In the genomic region with DNA sequence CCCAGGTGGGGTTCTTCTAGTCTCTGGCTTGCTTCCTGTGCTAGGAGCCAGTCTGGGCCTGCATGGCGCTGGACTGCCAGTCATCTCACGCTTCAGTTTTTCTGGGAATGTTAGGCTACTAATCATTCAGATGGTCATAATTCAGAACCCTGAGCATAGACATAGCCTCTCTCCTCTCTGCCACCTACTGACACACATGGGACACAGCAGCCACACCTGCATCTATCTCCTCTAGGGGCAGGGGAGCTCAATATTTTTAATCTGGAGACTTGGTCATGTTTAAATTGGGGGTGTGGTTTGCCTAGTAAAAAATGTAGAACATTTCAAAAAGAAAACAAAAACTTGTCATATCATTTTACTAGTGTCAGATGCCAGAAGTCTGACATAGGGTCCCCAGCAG, we compare ENCODE assay signal across 26 mouse cellular contexts.
DNase-seq lines count a peak whose midpoint lies in the region; ATAC-seq and TF ChIP-seq lines count a peak whose summit lies in the region.
"Had no signal": no experiment of that assay in that cellular context is flagged by ENCODE, and none has a peak within 500 bp of the region (broad histone marks: within the 10 kb centered on the region; RNA-seq: fewer than 3 reads in every experiment).

No protein-coding gene starts in this region.

- H3K27ac ChIP-seq in intestine, postnatal 0 days (ENCODE audit: low read depth, low read length) = no peak overlapping the region
- no peak overlapping the region for H3K27ac ChIP-seq in intestine, embryonic 16.5 days (ENCODE audit: low read length)
- H3K27ac ChIP-seq in liver, embryonic 14.5 days = no peak overlapping the region
- no peak overlapping the region for H3K27ac ChIP-seq in liver, embryonic 11.5 days (ENCODE audit: low read depth, low read length)
- no peak overlapping the region for H3K27ac ChIP-seq in stomach, postnatal 0 days (replicated peaks)
- H3K27ac ChIP-seq: embryonic facial prominence, embryonic 15.5 days; heart, embryonic 15.5 days; limb, embryonic 13.5 days; midbrain, embryonic 10.5 days; neural tube, embryonic 15.5 days had no signal

- 90% methylated on average over 2 of the region's 2 CpGs for WGBS in intestine, postnatal 0 days
- WGBS in intestine, embryonic 16.5 days = 95% methylated on average over 2 of the region's 2 CpGs
- WGBS in liver, embryonic 14.5 days (ENCODE audit: insufficient replicate concordance) = 75% methylated on average over 2 of the region's 2 CpGs
- 88% methylated on average over 2 of the region's 2 CpGs for WGBS in liver, embryonic 11.5 days
- 93% methylated on average over 2 of the region's 2 CpGs for WGBS in stomach, postnatal 0 days

- no peak for ATAC-seq in intestine, postnatal 0 days
- no peak for ATAC-seq in intestine, embryonic 16.5 days
- ATAC-seq in liver, embryonic 14.5 days (ENCODE audit: insufficient read depth) = no peak
- no peak for ATAC-seq in liver, embryonic 11.5 days (replicated peaks; ENCODE audit: low FRiP score)
- no peak for ATAC-seq in stomach, postnatal 0 days (ENCODE audit: low FRiP score, low TSS enrichment)
- ATAC-seq: forebrain, embryonic 14.5 days; hindbrain, embryonic 16.5 days had no signal

- H3K27me3 ChIP-seq in intestine, postnatal 0 days (replicated peaks; ENCODE audit: control insufficient read depth, insufficient read depth, low read length) = no peaks in the 10 kb centered on the region
- H3K27me3 ChIP-seq in intestine, embryonic 16.5 days (replicated peaks; ENCODE audit: control insufficient read depth, insufficient read depth, low read length) = no peaks in the 10 kb centered on the region
- H3K27me3 ChIP-seq in liver, embryonic 14.5 days (ENCODE audit: control insufficient read depth, insufficient read depth, low read length) = no peaks in the 10 kb centered on the region
- no peaks in the 10 kb centered on the region for H3K27me3 ChIP-seq in liver, embryonic 11.5 days (replicated peaks; ENCODE audit: control insufficient read depth, insufficient read depth, low read length)
- no peaks in the 10 kb centered on the region for H3K27me3 ChIP-seq in stomach, postnatal 0 days (ENCODE audit: control insufficient read depth, insufficient read depth, low read length)
- H3K27me3 ChIP-seq: embryonic facial prominence, embryonic 15.5 days; heart, embryonic 15.5 days; limb, embryonic 13.5 days; neural tube, embryonic 15.5 days had no signal

- no peak for TF ChIP-seq EP300 in liver, embryonic 14.5 days (IDR thresholded peaks at IDR 0.05; ENCODE audit: low read depth)
- TF ChIP-seq EP300 in stomach, postnatal 0 days (optimal IDR thresholded peaks at IDR 0.05) = no peak

- no peaks in the 10 kb centered on the region for H3K4me1 ChIP-seq in intestine, postnatal 0 days (replicated peaks; ENCODE audit: control insufficient read depth, insufficient read depth, low read length)
- no peaks in the 10 kb centered on the region for H3K4me1 ChIP-seq in intestine, embryonic 16.5 days (ENCODE audit: control insufficient read depth, insufficient read depth, low read length)
- H3K4me1 ChIP-seq in liver, embryonic 14.5 days (replicated peaks; ENCODE audit: control insufficient read depth in 2 of 2, insufficient read depth in 2 of 2, low read length in 1 of 2) = no peaks in the 10 kb centered on the region
- no peaks in the 10 kb centered on the region for H3K4me1 ChIP-seq in liver, embryonic 11.5 days (replicated peaks; ENCODE audit: control insufficient read depth, insufficient read depth, low read length)
- H3K4me1 ChIP-seq in stomach, postnatal 0 days (replicated peaks; ENCODE audit: control insufficient read depth, insufficient read depth) = no peaks in the 10 kb centered on the region
- H3K4me1 ChIP-seq: embryonic facial prominence, embryonic 15.5 days; heart, embryonic 15.5 days; limb, embryonic 13.5 days; midbrain, embryonic 10.5 days had no signal

- no peaks in the 10 kb centered on the region for H3K9me3 ChIP-seq in intestine, postnatal 0 days (ENCODE audit: control insufficient read depth)
- H3K9me3 ChIP-seq in intestine, embryonic 16.5 days (ENCODE audit: control insufficient read depth, low read length) = no peaks in the 10 kb centered on the region
- no peaks in the 10 kb centered on the region for H3K9me3 ChIP-seq in liver, embryonic 14.5 days (ENCODE audit: control insufficient read depth, low read length)
- H3K9me3 ChIP-seq in liver, embryonic 11.5 days (ENCODE audit: control insufficient read depth, low read length) = no peaks in the 10 kb centered on the region
- no peaks in the 10 kb centered on the region for H3K9me3 ChIP-seq in stomach, postnatal 0 days (ENCODE audit: control insufficient read depth, low read length)
- H3K9me3 ChIP-seq: embryonic facial prominence, embryonic 15.5 days; heart, embryonic 15.5 days; limb, embryonic 13.5 days; midbrain, embryonic 10.5 days; neural tube, embryonic 15.5 days had no signal

- TF ChIP-seq CTCF in intestine, postnatal 0 days (IDR thresholded peaks at IDR 0.05; ENCODE audit: low read depth) = peak; percentile 48; the same call in 1 of the 2 replicates
- TF ChIP-seq CTCF in liver, embryonic 14.5 days (IDR thresholded peaks at IDR 0.05; ENCODE audit: low read depth) = peak; percentile 16; the same call in 1 of the 2 replicates
- TF ChIP-seq CTCF in stomach, postnatal 0 days (IDR thresholded peaks at IDR 0.05; ENCODE audit: low read depth) = peak; percentile 49

- no peak overlapping the region for H3K9ac ChIP-seq in intestine, postnatal 0 days (ENCODE audit: low read depth, low read length)
- H3K9ac ChIP-seq in intestine, embryonic 16.5 days (ENCODE audit: low read depth, low read length) = no peak overlapping the region
- no peak overlapping the region for H3K9ac ChIP-seq in liver, embryonic 14.5 days (replicated peaks)
- no peak overlapping the region for H3K9ac ChIP-seq in liver, embryonic 11.5 days (ENCODE audit: low read depth, low read length)
- no peak overlapping the region for H3K9ac ChIP-seq in stomach, postnatal 0 days (ENCODE audit: low read length)
- H3K9ac ChIP-seq: embryonic facial prominence, embryonic 15.5 days; heart, embryonic 15.5 days; limb, embryonic 13.5 days; neural tube, embryonic 15.5 days had no signal

- no peaks in the 10 kb centered on the region for H3K36me3 ChIP-seq in intestine, postnatal 0 days (ENCODE audit: control insufficient read depth, insufficient read depth)
- no peaks in the 10 kb centered on the region for H3K36me3 ChIP-seq in intestine, embryonic 16.5 days (ENCODE audit: control insufficient read depth, insufficient read depth, low read length)
- H3K36me3 ChIP-seq in liver, embryonic 14.5 days (replicated peaks; ENCODE audit: control insufficient read depth, insufficient read depth, low read depth) = no peaks in the 10 kb centered on the region
- no peaks in the 10 kb centered on the region for H3K36me3 ChIP-seq in liver, embryonic 11.5 days (ENCODE audit: control insufficient read depth, insufficient read depth, low read length)
- H3K36me3 ChIP-seq in stomach, postnatal 0 days (ENCODE audit: control insufficient read depth, insufficient read depth, low read length) = no peaks in the 10 kb centered on the region
- H3K36me3 ChIP-seq: embryonic facial prominence, embryonic 15.5 days; heart, embryonic 15.5 days; limb, embryonic 13.5 days; midbrain, embryonic 10.5 days; neural tube, embryonic 15.5 days had no signal

- H3K4me3 ChIP-seq in intestine, postnatal 0 days (ENCODE audit: low read depth, low read length) = no peak overlapping the region
- H3K4me3 ChIP-seq in intestine, embryonic 16.5 days (ENCODE audit: low read length) = no peak overlapping the region
- H3K4me3 ChIP-seq in liver, embryonic 14.5 days (ENCODE audit: insufficient read depth in 1 of 2, low read depth in 2 of 2, low read length in 2 of 2) = no peak overlapping the region
- no peak overlapping the region for H3K4me3 ChIP-seq in liver, embryonic 11.5 days (ENCODE audit: low read depth, low read length)
- H3K4me3 ChIP-seq in stomach, postnatal 0 days (ENCODE audit: low read depth, low read length) = no peak overlapping the region
- H3K4me3 ChIP-seq: embryonic facial prominence, embryonic 15.5 days; heart, embryonic 15.5 days; limb, embryonic 13.5 days; midbrain, embryonic 10.5 days; neural tube, embryonic 15.5 days had no signal

- H3K4me2 ChIP-seq in intestine, postnatal 0 days (replicated peaks; ENCODE audit: low read depth) = no peak overlapping the region
- no peak overlapping the region for H3K4me2 ChIP-seq in intestine, embryonic 16.5 days (ENCODE audit: low read depth, low read length)
- no peak overlapping the region for H3K4me2 ChIP-seq in liver, embryonic 14.5 days (ENCODE audit: low read depth)
- H3K4me2 ChIP-seq in liver, embryonic 11.5 days = no peak overlapping the region
- H3K4me2 ChIP-seq in stomach, postnatal 0 days (replicated peaks; ENCODE audit: low read depth) = no peak overlapping the region
- H3K4me2 ChIP-seq: embryonic facial prominence, embryonic 15.5 days; heart, embryonic 15.5 days; limb, embryonic 13.5 days; neural tube, embryonic 15.5 days had no signal

- no peak for DNase-seq in liver, embryonic 14.5 days (ENCODE audit: low read depth in 3 of 3, low spot score in 3 of 3)
- DNase-seq in liver, embryonic 11.5 days (ENCODE audit: low spot score) = no peak
- DNase-seq in thymus, postnatal 4 days = peak; percentile 5
- no peak for DNase-seq in thymus, postnatal 25 days
- DNase-seq in stomach, postnatal 0 days (ENCODE audit: low spot score) = no peak
- DNase-seq in frontal cortex, postnatal 10 days (ENCODE audit: low spot score in 2 of 2) = no peak
- DNase-seq: adrenal gland, postnatal 36 days; cerebellum, adult 11 months; cerebellum, adult 9-11 months; gastrocnemius, postnatal 14 days; heart, adult 18-20 months; kidney, adult 11 months; kidney, postnatal 14 days; layer of hippocampus, postnatal 36 days; lung, adult 18-20 months; right cerebral cortex, adult 18-20 months; thymus, adult 2 months had no signal
